ENCODE assay signal across 36 mouse cellular contexts in the genomic region with DNA sequence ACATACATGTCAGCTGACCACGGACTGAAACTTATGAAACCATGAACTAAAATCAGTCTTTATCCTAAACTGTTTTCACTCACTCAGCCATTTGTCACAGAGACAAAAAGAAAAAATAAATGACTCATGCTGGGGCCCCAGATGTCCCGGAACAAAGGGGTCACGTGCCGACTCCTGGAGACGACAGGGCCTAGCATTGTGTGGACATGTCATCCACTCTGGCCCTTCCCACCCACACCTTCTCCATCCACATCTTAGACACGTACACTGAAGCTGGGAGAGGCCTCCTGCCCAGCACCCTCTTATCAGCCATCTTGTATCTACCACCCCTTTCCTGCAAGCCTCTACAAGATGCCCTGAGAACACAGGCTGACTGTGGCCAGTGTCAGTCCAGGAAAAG. TPM values are rescaled to one million over a fixed set of nuclear protein-coding genes. Genes with fewer than 3 reads are reported as not detected.
DNase-seq lines count a peak whose midpoint lies in the region; ATAC-seq and TF ChIP-seq lines count a peak whose summit lies in the region.
"Had no signal": no experiment of that assay in that cellular context is flagged by ENCODE, and none has a peak within 500 bp of the region (broad histone marks: within the 10 kb centered on the region; RNA-seq: fewer than 3 reads in every experiment).

No protein-coding gene starts in this region.

- no peaks in the 10 kb centered on the region for H3K36me3 ChIP-seq in forebrain, embryonic 10.5 days (replicated peaks)
- no peaks in the 10 kb centered on the region for H3K36me3 ChIP-seq in forebrain, embryonic 16.5 days (ENCODE audit: control insufficient read depth, insufficient read depth)
- no peaks in the 10 kb centered on the region for H3K36me3 ChIP-seq in megakaryocyte, embryonic 14.5 days (replicated peaks; ENCODE audit: low read length)
- H3K36me3 ChIP-seq in midbrain, embryonic 10.5 days = peaks cover 3% of the 10 kb centered on the region; the same call in 1 of the 2 replicates
- H3K36me3 ChIP-seq in midbrain, postnatal 0 days (ENCODE audit: insufficient read depth, low read length) = 0 out of 2 replicates have a peak, but pooled peaks cover under 1% of the 10 kb centered on the region
- peaks cover 17% of the 10 kb centered on the region for H3K36me3 ChIP-seq in heart, embryonic 12.5 days
- H3K36me3 ChIP-seq: hindbrain, embryonic 12.5 days; liver, embryonic 15.5 days; lung, embryonic 15.5 days; midbrain, embryonic 12.5 days; neural tube, embryonic 15.5 days had no signal

- peaks cover 82% of the 10 kb centered on the region for H3K4me1 ChIP-seq in forebrain, embryonic 10.5 days
- H3K4me1 ChIP-seq in forebrain, embryonic 16.5 days (replicated peaks; ENCODE audit: control insufficient read depth, insufficient read depth, low read length) = peaks cover 42% of the 10 kb centered on the region
- H3K4me1 ChIP-seq in megakaryocyte, embryonic 14.5 days = no peaks in the 10 kb centered on the region
- peaks cover 78% of the 10 kb centered on the region for H3K4me1 ChIP-seq in midbrain, embryonic 10.5 days
- peaks cover 24% of the 10 kb centered on the region for H3K4me1 ChIP-seq in midbrain, postnatal 0 days (ENCODE audit: insufficient read depth, low read length)
- peaks cover 89% of the 10 kb centered on the region for H3K4me1 ChIP-seq in heart, embryonic 12.5 days (replicated peaks)

- H3K9ac ChIP-seq in forebrain, embryonic 16.5 days (replicated peaks; ENCODE audit: low read depth, low read length) = no peak overlapping the region
- H3K9ac ChIP-seq in midbrain, postnatal 0 days (replicated peaks; ENCODE audit: low read length, poor library complexity, severe bottlenecking) = no peak overlapping the region
- no peak overlapping the region for H3K9ac ChIP-seq in heart, embryonic 12.5 days
- H3K9ac ChIP-seq: forebrain, embryonic 13.5 days; heart, embryonic 13.5 days; hindbrain, embryonic 12.5 days; intestine, embryonic 15.5 days; limb, embryonic 15.5 days; liver, embryonic 15.5 days; lung, embryonic 15.5 days; midbrain, embryonic 12.5 days; neural tube, embryonic 15.5 days had no signal

- ATAC-seq in forebrain, embryonic 16.5 days = no peak
- no peak for ATAC-seq in megakaryocyte, adult 5-6 weeks (ENCODE audit: poor library complexity, severe bottlenecking)
- ATAC-seq in midbrain, postnatal 0 days (ENCODE audit: low FRiP score) = no peak
- ATAC-seq in heart, embryonic 12.5 days (ENCODE audit: insufficient number of reproducible peaks, low FRiP score) = no peak
- ATAC-seq: intestine, embryonic 15.5 days had no signal

- H3K9me3 ChIP-seq in forebrain, embryonic 10.5 days = no peaks in the 10 kb centered on the region
- no peaks in the 10 kb centered on the region for H3K9me3 ChIP-seq in forebrain, embryonic 16.5 days (ENCODE audit: control insufficient read depth, low read length)
- no peaks in the 10 kb centered on the region for H3K9me3 ChIP-seq in megakaryocyte, embryonic 14.5 days
- H3K9me3 ChIP-seq in midbrain, embryonic 10.5 days (replicated peaks) = no peaks in the 10 kb centered on the region
- no peaks in the 10 kb centered on the region for H3K9me3 ChIP-seq in midbrain, postnatal 0 days (ENCODE audit: low read length)
- no peaks in the 10 kb centered on the region for H3K9me3 ChIP-seq in heart, embryonic 12.5 days (replicated peaks)
- H3K9me3 ChIP-seq: forebrain, embryonic 13.5 days; heart, embryonic 13.5 days; hindbrain, embryonic 12.5 days; intestine, embryonic 15.5 days; limb, embryonic 15.5 days; liver, embryonic 15.5 days; lung, embryonic 15.5 days; midbrain, embryonic 12.5 days; neural tube, embryonic 15.5 days had no signal

- H3K27me3 ChIP-seq in forebrain, embryonic 10.5 days (ENCODE audit: poor library complexity, severe bottlenecking) = peaks cover 31% of the 10 kb centered on the region
- H3K27me3 ChIP-seq in forebrain, embryonic 16.5 days (replicated peaks; ENCODE audit: control insufficient read depth, insufficient read depth, low read length) = no peaks in the 10 kb centered on the region
- peaks cover 69% of the 10 kb centered on the region for H3K27me3 ChIP-seq in megakaryocyte, embryonic 14.5 days (replicated peaks)
- H3K27me3 ChIP-seq in midbrain, embryonic 10.5 days (ENCODE audit: low read depth, poor library complexity, severe bottlenecking) = peaks cover 7% of the 10 kb centered on the region
- H3K27me3 ChIP-seq in midbrain, postnatal 0 days (ENCODE audit: insufficient read depth, low read length) = no peaks in the 10 kb centered on the region
- H3K27me3 ChIP-seq in heart, embryonic 12.5 days (replicated peaks) = no peaks in the 10 kb centered on the region
- H3K27me3 ChIP-seq: heart, embryonic 13.5 days; hindbrain, embryonic 12.5 days; intestine, embryonic 15.5 days; limb, embryonic 15.5 days; liver, embryonic 15.5 days; lung, embryonic 15.5 days; neural tube, embryonic 15.5 days had no signal

- H3K4me2 ChIP-seq in forebrain, embryonic 16.5 days (ENCODE audit: low read length) = no peak overlapping the region
- H3K4me2 ChIP-seq in midbrain, postnatal 0 days (ENCODE audit: low read depth, low read length, poor library complexity, severe bottlenecking) = no peak overlapping the region
- H3K4me2 ChIP-seq in heart, embryonic 12.5 days = no peak overlapping the region
- H3K4me2 ChIP-seq: heart, embryonic 13.5 days; intestine, embryonic 15.5 days; limb, embryonic 15.5 days; liver, embryonic 15.5 days; lung, embryonic 15.5 days; neural tube, embryonic 15.5 days had no signal

- H3K4me3 ChIP-seq in forebrain, embryonic 10.5 days = no peak overlapping the region
- H3K4me3 ChIP-seq in forebrain, embryonic 16.5 days (replicated peaks; ENCODE audit: low read length) = no peak overlapping the region
- H3K4me3 ChIP-seq in megakaryocyte, embryonic 14.5 days (replicated peaks) = peak overlapping the region; percentile 3
- H3K4me3 ChIP-seq in midbrain, embryonic 10.5 days = no peak overlapping the region
- H3K4me3 ChIP-seq in midbrain, postnatal 0 days (ENCODE audit: low read depth, low read length) = no peak overlapping the region
- no peak overlapping the region for H3K4me3 ChIP-seq in heart, embryonic 12.5 days
- H3K4me3 ChIP-seq: forebrain, embryonic 13.5 days; heart, embryonic 13.5 days; hindbrain, embryonic 12.5 days; intestine, embryonic 15.5 days; limb, embryonic 15.5 days; liver, embryonic 15.5 days; lung, embryonic 15.5 days; midbrain, embryonic 12.5 days; neural tube, embryonic 15.5 days had no signal

- H3K27ac ChIP-seq in forebrain, embryonic 10.5 days = peak overlapping the region; percentile 79
- no peak overlapping the region for H3K27ac ChIP-seq in forebrain, embryonic 16.5 days (ENCODE audit: low read length)
- peak overlapping the region; percentile 84 for H3K27ac ChIP-seq in midbrain, embryonic 10.5 days (replicated peaks)
- H3K27ac ChIP-seq in midbrain, postnatal 0 days (ENCODE audit: low read depth, low read length) = peak overlapping the region; percentile 77; the same call in 1 of the 2 replicates
- H3K27ac ChIP-seq in heart, embryonic 12.5 days (ENCODE audit: poor library complexity, severe bottlenecking) = no peak overlapping the region
- H3K27ac ChIP-seq: heart, embryonic 13.5 days; intestine, embryonic 15.5 days; limb, embryonic 15.5 days; liver, embryonic 15.5 days; lung, embryonic 15.5 days; neural tube, embryonic 15.5 days had no signal

- DNase-seq in forebrain, embryonic 10.5 days (ENCODE audit: extremely low spot score, low spot score) = no peak
- DNase-seq in midbrain, embryonic 10.5 days (ENCODE audit: low spot score) = no peak
- no peak for DNase-seq in midbrain, postnatal 0 days (ENCODE audit: low spot score)
- DNase-seq in lung, postnatal 36 days = no peak
- DNase-seq: adrenal gland, postnatal 14 days; cerebellum, adult 11 months; cerebellum, postnatal 10 days; gastrocnemius, postnatal 10 days; heart, adult 11 months; heart, postnatal 14 days; kidney, adult 8-10 months; kidney, postnatal 10 days; lung, postnatal 4 days; right cerebral cortex, adult 18-20 months; thymus, adult 18-20 months; thymus, postnatal 36 days had no signal

- WGBS in forebrain, embryonic 10.5 days = 80% methylated on average over 6 of the region's 6 CpGs
- 73% methylated on average over 6 of the region's 6 CpGs for WGBS in forebrain, embryonic 16.5 days
- 77% methylated on average over 6 of the region's 6 CpGs for WGBS in midbrain, embryonic 10.5 days
- WGBS in midbrain, postnatal 0 days = 62% methylated on average over 6 of the region's 6 CpGs
- WGBS in heart, embryonic 12.5 days = 50% methylated on average over 6 of the region's 6 CpGs

- TF ChIP-seq CTCF in midbrain, postnatal 0 days (IDR thresholded peaks at IDR 0.05) = no peak

RNA-seq across cellular contexts. Expression of a gene that starts 15.6 kb away (rescaled TPM):
- polyA plus RNA-seq in forebrain, embryonic 10.5 days (2016; fragmentation: Nextera tagmentation; extraction: Ambion mirVana) = 1.7 and 2.2 TPM in 2 replicates
- polyA plus RNA-seq in forebrain, embryonic 16.5 days (2015; fragmentation: Nextera tagmentation; extraction: Ambion mirVana) = 12.4 and 14.7 TPM in 2 replicates
- polyA plus RNA-seq in megakaryocyte, embryonic 14.5 days (2012; ENCODE audit: insufficient read depth, low replicate concordance) = not detected in 2 replicates
- 0.05 TPM in 1 of 2 replicates, not detected in the other for total RNA-seq in megakaryocyte, adult 5-6 weeks (2015)
- total RNA-seq in megakaryocyte, adult 5-6 weeks (2017) = not detected in 2 replicates
- 2.1 and 3.6 TPM in 2 replicates for polyA plus RNA-seq in midbrain, embryonic 10.5 days (2016; fragmentation: Nextera tagmentation; extraction: Ambion mirVana)
- total RNA-seq in midbrain, postnatal 0 days (2014; rRNA removed) = 117 and 164 TPM in 2 replicates
- 7.6 and 9.5 TPM in 2 replicates for polyA plus RNA-seq in midbrain, postnatal 0 days (2015; fragmentation: Nextera tagmentation; extraction: Ambion mirVana)
- 13.5 and 16.3 TPM in 2 replicates for polyA plus RNA-seq in heart, embryonic 12.5 days (2016; fragmentation: Nextera tagmentation; extraction: Ambion mirVana)

RNA-seq across cellular contexts. Expression of a gene that starts 36.4 kb away (rescaled TPM):
- 0.18 TPM in 1 of 2 replicates, not detected in the other for polyA plus RNA-seq in forebrain, embryonic 10.5 days (2016; fragmentation: Nextera tagmentation; extraction: Ambion mirVana)
- 0.80 and 0.88 TPM in 2 replicates for polyA plus RNA-seq in forebrain, embryonic 16.5 days (2015; fragmentation: Nextera tagmentation; extraction: Ambion mirVana)
- not detected in 2 replicates for polyA plus RNA-seq in megakaryocyte, embryonic 14.5 days (2012; ENCODE audit: insufficient read depth, low replicate concordance)
- total RNA-seq in megakaryocyte, adult 5-6 weeks (2015) = not detected in 2 replicates
- not detected in 2 replicates for total RNA-seq in megakaryocyte, adult 5-6 weeks (2017)
- 0.17 and 0.38 TPM in 2 replicates for polyA plus RNA-seq in midbrain, embryonic 10.5 days (2016; fragmentation: Nextera tagmentation; extraction: Ambion mirVana)
- 1.9 and 5.2 TPM in 2 replicates for total RNA-seq in midbrain, postnatal 0 days (2014; rRNA removed)
- polyA plus RNA-seq in midbrain, postnatal 0 days (2015; fragmentation: Nextera tagmentation; extraction: Ambion mirVana) = 2.1 and 2.3 TPM in 2 replicates
- 0.45 and 0.54 TPM in 2 replicates for polyA plus RNA-seq in heart, embryonic 12.5 days (2016; fragmentation: Nextera tagmentation; extraction: Ambion mirVana)
- total RNA-seq: adrenal gland, postnatal 14 days; gastrocnemius, postnatal 10 days; MEL had no signal
- polyA plus RNA-seq: embryonic facial prominence, embryonic 11.5 days; intestine, embryonic 15.5 days; limb, embryonic 15.5 days; liver, embryonic 15.5 days; small intestine, adult 2 months; stomach, embryonic 16.5 days had no signal

RNA-seq across cellular contexts. Expression of a gene that starts 48.9 kb away (rescaled TPM):
- polyA plus RNA-seq in forebrain, embryonic 10.5 days (2016; fragmentation: Nextera tagmentation; extraction: Ambion mirVana) = not detected in 2 replicates
- 0.36 TPM in 1 of 2 replicates, not detected in the other for polyA plus RNA-seq in forebrain, embryonic 16.5 days (2015; fragmentation: Nextera tagmentation; extraction: Ambion mirVana)
- polyA plus RNA-seq in megakaryocyte, embryonic 14.5 days (2012; ENCODE audit: insufficient read depth, low replicate concordance) = not detected in 2 replicates
- total RNA-seq in megakaryocyte, adult 5-6 weeks (2015) = not detected in 2 replicates
- total RNA-seq in megakaryocyte, adult 5-6 weeks (2017) = not detected in 2 replicates
- polyA plus RNA-seq in midbrain, embryonic 10.5 days (2016; fragmentation: Nextera tagmentation; extraction: Ambion mirVana) = not detected in 2 replicates
- not detected in 2 replicates for total RNA-seq in midbrain, postnatal 0 days (2014; rRNA removed)
- polyA plus RNA-seq in midbrain, postnatal 0 days (2015; fragmentation: Nextera tagmentation; extraction: Ambion mirVana) = 1.0 and 1.2 TPM in 2 replicates
- polyA plus RNA-seq in heart, embryonic 12.5 days (2016; fragmentation: Nextera tagmentation; extraction: Ambion mirVana) = not detected in 2 replicates
- total RNA-seq: adrenal gland, postnatal 14 days; gastrocnemius, postnatal 10 days; heart, postnatal 14 days; layer of hippocampus, adult 18-20 months; left cerebral cortex, postnatal 25 days; MEL had no signal
- polyA plus RNA-seq: cortical plate, adult 2 months; hindbrain, embryonic 12.5 days had no signal

RNA-seq across cellular contexts. Expression of a gene that starts 51.9 kb away (rescaled TPM):
- polyA plus RNA-seq in forebrain, embryonic 10.5 days (2016; fragmentation: Nextera tagmentation; extraction: Ambion mirVana) = not detected in 2 replicates
- polyA plus RNA-seq in forebrain, embryonic 16.5 days (2015; fragmentation: Nextera tagmentation; extraction: Ambion mirVana) = 0.39 TPM in 1 of 2 replicates, not detected in the other
- polyA plus RNA-seq in megakaryocyte, embryonic 14.5 days (2012; ENCODE audit: insufficient read depth, low replicate concordance) = 0.26 TPM in 1 of 2 replicates, not detected in the other
- total RNA-seq in megakaryocyte, adult 5-6 weeks (2015) = not detected in 2 replicates
- not detected in 2 replicates for total RNA-seq in megakaryocyte, adult 5-6 weeks (2017)
- not detected in 2 replicates for polyA plus RNA-seq in midbrain, embryonic 10.5 days (2016; fragmentation: Nextera tagmentation; extraction: Ambion mirVana)
- 0.28 and 1.8 TPM in 2 replicates for total RNA-seq in midbrain, postnatal 0 days (2014; rRNA removed)
- polyA plus RNA-seq in midbrain, postnatal 0 days (2015; fragmentation: Nextera tagmentation; extraction: Ambion mirVana) = 0.60 and 1.0 TPM in 2 replicates
- not detected in 2 replicates for polyA plus RNA-seq in heart, embryonic 12.5 days (2016; fragmentation: Nextera tagmentation; extraction: Ambion mirVana)
- total RNA-seq: left cerebral cortex, postnatal 25 days; MEL had no signal
- polyA plus RNA-seq: embryonic facial prominence, embryonic 11.5 days; forebrain, embryonic 13.5 days; heart, embryonic 13.5 days; hindbrain, embryonic 12.5 days; midbrain, embryonic 12.5 days; small intestine, adult 2 months had no signal

Comparison
In these comparisons a context has a peak if more than half of its experiments do, and no peak if none do; other contexts are left out.
1. H3K27ac ChIP-seq: peak in forebrain, embryonic 10.5 days (single experiment), midbrain, embryonic 10.5 days (single experiment) and midbrain, postnatal 0 days (single experiment); none in forebrain, embryonic 16.5 days (single experiment) and heart, embryonic 12.5 days (single experiment).